Mouse (Mus musculus) heart, embryonic 10.5 days (tissue): Measurements from ENCODE around the gene Rnf11. TPM values are rescaled to one million over a fixed set of nuclear protein-coding genes. Genes with fewer than 3 reads are reported as not detected.
A peak's percentile ranks its signal among the peaks of the same experiment; 100 is the strongest.

Experiments used
- DNase-seq: peaks from one replicate; pipeline ENCODE4 v3.0.0-alpha.2; 2017; ENCODE audit warnings: low spot score
- H3K27ac ChIP-seq: fragments of 300-500 bp; sonication (generic); 2 replicates; pipeline ENCODE4 v1.5.1; 2016; ENCODE audit warnings: mild to moderate bottlenecking
- H3K27me3 ChIP-seq: fragments of 300-500 bp; sonication (generic); 2 replicates; pipeline ENCODE4 v1.6.1; 2016; ENCODE audit warnings: mild to moderate bottlenecking; ENCODE audit not compliant: poor library complexity, insufficient read depth, severe bottlenecking
- H3K36me3 ChIP-seq: fragments of 300-500 bp; sonication (generic); 2 replicates; pipeline ENCODE4 v1.6.1; 2016; ENCODE audit warnings: mild to moderate bottlenecking, moderate library complexity
- H3K4me1 ChIP-seq: fragments of 300-500 bp; sonication (generic); 2 replicates; pipeline ENCODE4 v1.6.1; 2016; ENCODE audit warnings: mild to moderate bottlenecking
- H3K4me3 ChIP-seq: fragments of 300-500 bp; sonication (generic); 2 replicates; pipeline ENCODE4 v1.5.1; 2016; ENCODE audit warnings: mild to moderate bottlenecking, moderate library complexity
- H3K9me3 ChIP-seq: fragments of 300-500 bp; sonication (generic); 2 replicates; pipeline ENCODE4 v1.6.1; 2016; ENCODE audit warnings: mild to moderate bottlenecking, moderate library complexity
- WGBS: fragments of 180-500 bp; shearing (Covaris S2); methylation state at CpG from one replicate; pipeline ENCODE4 v1.1.7; 2016; 5-methylcytosine and 5-hydroxymethylcytosine counted together
- polyA plus RNA-seq: library from polyadenylated mRNA; unstranded; fragments of >200 nt; fragmentation: Nextera tagmentation; extraction: Ambion mirVana; gene quantifications from 2 replicates; pipeline ENCODE4 v1.2.1, GENCODE M21; 2016

Gene Rnf11
- polyA plus RNA-seq, 1 experiment from 2014 or later = 31.1 TPM

- WGBS = 92% methylated on average over 3 of the region's 3 CpGs
- Histone ChIP-seq H3K4me3 (no peak overlapping the region), H3K27me3 (no peaks in the 10 kb centered on the region), H3K27ac (no peak overlapping the region), H3K36me3 (peaks cover 12% of the 10 kb centered on the region), H3K4me1 (peaks cover 43% of the 10 kb centered on the region), H3K9me3 (no peaks in the 10 kb centered on the region)
- DNase-seq = peak; percentile 41
Observed at GRCm38 (mm10) chr4:109441000-109441399, 43.5 kb downstream of the Rnf11 start.

- no peak overlapping the region for H3K4me3 ChIP-seq
- peaks cover 39% of the 10 kb centered on the region for H3K4me1 ChIP-seq
- no peak overlapping the region for H3K27ac ChIP-seq
- H3K9me3 ChIP-seq = no peaks in the 10 kb centered on the region
- peak; percentile 73 for DNase-seq
- H3K36me3 ChIP-seq = peaks cover 12% of the 10 kb centered on the region
- 86% methylated on average over 5 of the region's 5 CpGs for WGBS
- H3K27me3 ChIP-seq = no peaks in the 10 kb centered on the region
Observed at GRCm38 (mm10) chr4:109440381-109440780, 44.1 kb downstream of the Rnf11 start.

GRCm38 (mm10) chr4:109439825-109440248 lies 44.7 kb downstream of the Rnf11 start:
- Histone ChIP-seq H3K36me3 (peaks cover 12% of the 10 kb centered on the region), H3K9me3 (no peaks in the 10 kb centered on the region), H3K4me1 (peaks cover 34% of the 10 kb centered on the region), H3K27me3 (no peaks in the 10 kb centered on the region), H3K27ac (0 out of 2 replicates have a peak overlapping the region, but pooled peaks have one; percentile 31), H3K4me3 (no peak overlapping the region)
- WGBS = 54% methylated on average over 3 of the region's 3 CpGs
- DNase-seq = peak; percentile 77

GRCm38 (mm10) chr4:109439101-109439500 lies 45.4 kb downstream of the Rnf11 start:
- peak; percentile 73 for DNase-seq
- Histone ChIP-seq H3K9me3 (no peaks in the 10 kb centered on the region), H3K36me3 (peaks cover 12% of the 10 kb centered on the region), H3K4me1 (peaks cover 34% of the 10 kb centered on the region), H3K27me3 (no peaks in the 10 kb centered on the region), H3K4me3 (no peak overlapping the region), H3K27ac (no peak overlapping the region)
- WGBS = 69% methylated on average over 8 of the region's 8 CpGs

GRCm38 (mm10) chr4:109437913-109438878 lies 46.3 kb downstream of the Rnf11 start:
- no peaks in the 10 kb centered on the region for H3K27me3 ChIP-seq
- peaks cover 12% of the 10 kb centered on the region for H3K36me3 ChIP-seq
- H3K9me3 ChIP-seq = no peaks in the 10 kb centered on the region
- no peak overlapping the region for H3K27ac ChIP-seq
- DNase-seq = peak; percentile 89
- peaks cover 35% of the 10 kb centered on the region for H3K4me1 ChIP-seq
- H3K4me3 ChIP-seq = no peak overlapping the region
- WGBS = 50% methylated on average over 9 of the region's 9 CpGs

GRCm38 (mm10) chr4:109434256-109434655 lies 50.3 kb downstream of the Rnf11 start:
- no peak overlapping the region for H3K4me3 ChIP-seq
- DNase-seq = no peak
- H3K9me3 ChIP-seq = no peaks in the 10 kb centered on the region
- no peak overlapping the region for H3K27ac ChIP-seq
- no peaks in the 10 kb centered on the region for H3K36me3 ChIP-seq
- peaks cover 43% of the 10 kb centered on the region for H3K4me1 ChIP-seq
- H3K27me3 ChIP-seq = no peaks in the 10 kb centered on the region
- WGBS = 85% methylated on average over 1 of the region's 1 CpGs

- DNase-seq = no peak
- H3K9me3 ChIP-seq = no peaks in the 10 kb centered on the region
- H3K4me1 ChIP-seq = peaks cover 37% of the 10 kb centered on the region
- H3K27me3 ChIP-seq = no peaks in the 10 kb centered on the region
- no peak overlapping the region for H3K4me3 ChIP-seq
- no peaks in the 10 kb centered on the region for H3K36me3 ChIP-seq
- WGBS = 70% methylated on average over 6 of the region's 6 CpGs
- H3K27ac ChIP-seq = no peak overlapping the region; the same call in 1 of the 2 replicates
Observed at GRCm38 (mm10) chr4:109433641-109434040, 50.9 kb downstream of the Rnf11 start.

GRCm38 (mm10) chr4:109432668-109433375 lies 51.7 kb downstream of the Rnf11 start:
- Histone ChIP-seq H3K27ac (peak overlapping the region; percentile 24; the same call in 1 of the 2 replicates), H3K27me3 (no peaks in the 10 kb centered on the region), H3K9me3 (no peaks in the 10 kb centered on the region), H3K4me1 (peaks cover 35% of the 10 kb centered on the region), H3K4me3 (no peak overlapping the region), H3K36me3 (no peaks in the 10 kb centered on the region)
- 71% methylated on average over 16 of the region's 16 CpGs for WGBS
- no peak for DNase-seq

GRCm38 (mm10) chr4:109430854-109431253 lies 53.7 kb downstream of the Rnf11 start:
- peak overlapping the region; percentile 7; the same call in 1 of the 2 replicates for H3K27ac ChIP-seq
- no peak overlapping the region for H3K4me3 ChIP-seq
- H3K27me3 ChIP-seq = no peaks in the 10 kb centered on the region
- H3K9me3 ChIP-seq = no peaks in the 10 kb centered on the region
- peaks cover 35% of the 10 kb centered on the region for H3K4me1 ChIP-seq
- peak; percentile 93 for DNase-seq
- WGBS = 46% methylated on average over 13 of the region's 13 CpGs
- H3K36me3 ChIP-seq = no peaks in the 10 kb centered on the region

GRCm38 (mm10) chr4:109430250-109430649 lies 54.3 kb downstream of the Rnf11 start:
- peak overlapping the region; percentile 7; the same call in 1 of the 2 replicates for H3K27ac ChIP-seq
- no peaks in the 10 kb centered on the region for H3K27me3 ChIP-seq
- H3K4me3 ChIP-seq = no peak overlapping the region
- WGBS = 92% methylated on average over 7 of the region's 7 CpGs
- no peaks in the 10 kb centered on the region for H3K36me3 ChIP-seq
- no peak for DNase-seq
- H3K9me3 ChIP-seq = no peaks in the 10 kb centered on the region
- peaks cover 35% of the 10 kb centered on the region for H3K4me1 ChIP-seq

- DNase-seq = no peak
- Histone ChIP-seq H3K36me3 (no peaks in the 10 kb centered on the region), H3K27ac (no peak overlapping the region), H3K4me1 (peaks cover 14% of the 10 kb centered on the region), H3K4me3 (no peak overlapping the region), H3K9me3 (no peaks in the 10 kb centered on the region), H3K27me3 (no peaks in the 10 kb centered on the region)
- 20% methylated on average over 1 of the region's 1 CpGs for WGBS
Observed at GRCm38 (mm10) chr4:109427058-109427457, 57.5 kb downstream of the Rnf11 start.

- no peak for DNase-seq
- H3K9me3 ChIP-seq = no peaks in the 10 kb centered on the region
- no peak overlapping the region for H3K27ac ChIP-seq
- WGBS = 83% methylated on average over 2 of the region's 2 CpGs
- H3K36me3 ChIP-seq = no peaks in the 10 kb centered on the region
- peaks cover 9% of the 10 kb centered on the region; the same call in 1 of the 2 replicates for H3K4me1 ChIP-seq
- no peak overlapping the region for H3K4me3 ChIP-seq
- no peaks in the 10 kb centered on the region for H3K27me3 ChIP-seq
Observed at GRCm38 (mm10) chr4:109423438-109423837, 61.1 kb downstream of the Rnf11 start.

GRCm38 (mm10) chr4:109422436-109422835 lies 62.1 kb downstream of the Rnf11 start:
- Histone ChIP-seq H3K4me1 (peaks cover 9% of the 10 kb centered on the region; the same call in 1 of the 2 replicates), H3K27me3 (no peaks in the 10 kb centered on the region), H3K36me3 (no peaks in the 10 kb centered on the region), H3K27ac (no peak overlapping the region), H3K4me3 (no peak overlapping the region), H3K9me3 (no peaks in the 10 kb centered on the region)
- 80% methylated on average over 6 of the region's 6 CpGs for WGBS
- no peak for DNase-seq
